Mouse (Mus musculus) forebrain, embryonic 13.5 days (tissue): ENCODE data around the gene Fry. TPM values are rescaled to one million over a fixed set of nuclear protein-coding genes. Genes with fewer than 3 reads are reported as not detected.

ENCODE experiments used
- ATAC-seq: fragments of 200-750 bp; cut with Nextera tagmentation; 2 replicates; pipeline ENCODE4 v1.8.0; 2017
- H3K27ac ChIP-seq: fragments of 300-500 bp; sonication (generic); 2 replicates; pipeline ENCODE4 v1.5.1; 2015; ENCODE audit warnings: inconsistent platforms, mild to moderate bottlenecking, moderate library complexity
- H3K27me3 ChIP-seq: fragments of 300-500 bp; sonication (generic); 2 replicates; pipeline ENCODE4 v1.6.1; 2015; ENCODE audit warnings: mild to moderate bottlenecking, inconsistent platforms
- H3K36me3 ChIP-seq: fragments of 300-500 bp; sonication (generic); 2 replicates; pipeline ENCODE4 v1.6.1; 2015; ENCODE audit warnings: mild to moderate bottlenecking, inconsistent platforms; ENCODE audit not compliant: poor library complexity, severe bottlenecking
- H3K4me1 ChIP-seq: fragments of 300-500 bp; sonication (generic); 2 replicates; pipeline ENCODE4 v1.6.1; 2015; ENCODE audit warnings: inconsistent platforms
- H3K4me2 ChIP-seq: fragments of 300-500 bp; sonication (generic); 2 replicates; pipeline ENCODE4 v1.6.1; 2015; ENCODE audit warnings: inconsistent platforms, mild to moderate bottlenecking, moderate library complexity
- H3K4me3 ChIP-seq: fragments of 300-500 bp; sonication (generic); 2 replicates; pipeline ENCODE4 v1.5.1; 2015; ENCODE audit warnings: mild to moderate bottlenecking, inconsistent platforms
- H3K9ac ChIP-seq: fragments of 300-500 bp; sonication (generic); 2 replicates; pipeline ENCODE4 v1.6.1; 2015; ENCODE audit warnings: mild to moderate bottlenecking, inconsistent platforms
- H3K9me3 ChIP-seq: fragments of 300-500 bp; sonication (generic); replicated peaks from 2 replicates; pipeline ENCODE4 v1.6.1; 2016; ENCODE audit warnings: inconsistent platforms
- WGBS: fragments of 180-500 bp; shearing (Covaris S2); methylation state at CpG from one replicate; pipeline ENCODE4 v1.1.7; 2015; 5-methylcytosine and 5-hydroxymethylcytosine counted together
- polyA plus RNA-seq: library from polyadenylated mRNA; unstranded; fragments of >200 nt; fragmentation: Nextera tagmentation; extraction: Ambion mirVana; gene quantifications from 2 replicates; pipeline ENCODE4 v1.2.1, GENCODE M21; 2015

Gene Fry
- 20.8 and 22.8 TPM in 2 replicates for polyA plus RNA-seq

GRCm38 (mm10) chr5:150118455-150119241 is at the start of gene Fry:
Gene Fry, plus strand, starts transcription at chr5:150118645.
- no peaks in the 10 kb centered on the region for H3K36me3 ChIP-seq
- peak within 1 kb of the TSS; percentile 60 for H3K4me3 ChIP-seq
- peaks cover 16% of the 10 kb centered on the region for H3K4me1 ChIP-seq
- peak within 1 kb of the TSS; percentile 78 for H3K4me2 ChIP-seq
- WGBS, result under 1% methylated on average over 57 of the region's 68 CpGs
- peak within 1 kb of the TSS; percentile 58 for H3K9ac ChIP-seq
- peak; percentile 99 for ATAC-seq
- peaks cover 3% of the 10 kb centered on the region; the same call in 1 of the 2 replicates for H3K27me3 ChIP-seq
- peak within 1 kb of the TSS; percentile 4; the same call in 1 of the 2 replicates for H3K27ac ChIP-seq
- no peaks in the 10 kb centered on the region for H3K9me3 ChIP-seq

GRCm38 (mm10) chr5:150070086-150070485 is 48.4 kb upstream of the Fry start:
- no peak overlapping the region for H3K27ac ChIP-seq
- 24% methylated on average over 10 of the region's 10 CpGs for WGBS
- no peaks in the 10 kb centered on the region for H3K4me1 ChIP-seq
- H3K9ac ChIP-seq, result no peak overlapping the region
- H3K36me3 ChIP-seq, result no peaks in the 10 kb centered on the region
- no peak overlapping the region for H3K4me3 ChIP-seq
- H3K27me3 ChIP-seq, result no peaks in the 10 kb centered on the region
- no peak for ATAC-seq
- H3K9me3 ChIP-seq, result no peaks in the 10 kb centered on the region
- H3K4me2 ChIP-seq, result no peak overlapping the region; the same call in 1 of the 2 replicates

- no peak for ATAC-seq
- H3K36me3 ChIP-seq, result no peaks in the 10 kb centered on the region
Observed at GRCm38 (mm10) chr5:150071738-150072137, 46.7 kb upstream of the Fry start.

GRCm38 (mm10) chr5:150079866-150080797 is 38.3 kb upstream of the Fry start:
- Histone ChIP-seq H3K27ac (no peak overlapping the region), H3K9ac (no peak overlapping the region), H3K4me2 (peak overlapping the region; percentile 40), H3K9me3 (no peaks in the 10 kb centered on the region), H3K4me1 (peaks cover 9% of the 10 kb centered on the region), H3K27me3 (no peaks in the 10 kb centered on the region), H3K36me3 (no peaks in the 10 kb centered on the region), H3K4me3 (no peak overlapping the region)
- 12% methylated on average over 12 of the region's 12 CpGs for WGBS
- peak; percentile 82; the same call in 1 of the 2 replicates for ATAC-seq

More at GRCm38 (mm10) chr5:150071738-150072137, 46.7 kb upstream of the Fry start:
- Histone ChIP-seq H3K4me2 (no peak overlapping the region), H3K9ac (no peak overlapping the region), H3K4me1 (no peaks in the 10 kb centered on the region), H3K4me3 (no peak overlapping the region), H3K27me3 (no peaks in the 10 kb centered on the region), H3K9me3 (no peaks in the 10 kb centered on the region), H3K27ac (no peak overlapping the region)

- no peaks in the 10 kb centered on the region for H3K27me3 ChIP-seq
Observed at GRCm38 (mm10) chr5:150082696-150083095, 35.7 kb upstream of the Fry start.

GRCm38 (mm10) chr5:150083190-150083589 is 35.3 kb upstream of the Fry start:
- no peaks in the 10 kb centered on the region for H3K36me3 ChIP-seq
- H3K4me3 ChIP-seq, result no peak overlapping the region
- 68% methylated on average over 5 of the region's 5 CpGs for WGBS
- peaks cover 9% of the 10 kb centered on the region for H3K4me1 ChIP-seq
- H3K4me2 ChIP-seq, result no peak overlapping the region
- H3K27me3 ChIP-seq, result no peaks in the 10 kb centered on the region
- no peak for ATAC-seq
- no peaks in the 10 kb centered on the region for H3K9me3 ChIP-seq
- no peak overlapping the region for H3K9ac ChIP-seq
- H3K27ac ChIP-seq, result no peak overlapping the region

More at GRCm38 (mm10) chr5:150082696-150083095, 35.7 kb upstream of the Fry start:
- Histone ChIP-seq H3K9me3 (no peaks in the 10 kb centered on the region), H3K4me1 (peaks cover 9% of the 10 kb centered on the region), H3K4me2 (no peak overlapping the region), H3K9ac (no peak overlapping the region), H3K4me3 (no peak overlapping the region), H3K36me3 (no peaks in the 10 kb centered on the region), H3K27ac (no peak overlapping the region)
- WGBS, result 92% methylated on average over 14 of the region's 14 CpGs
- ATAC-seq, result no peak

GRCm38 (mm10) chr5:150097620-150098019 is 20.8 kb upstream of the Fry start:
- 11% methylated on average over 6 of the region's 6 CpGs for WGBS
- no peaks in the 10 kb centered on the region for H3K36me3 ChIP-seq
- H3K4me3 ChIP-seq, result no peak overlapping the region
- no peaks in the 10 kb centered on the region for H3K4me1 ChIP-seq
- H3K4me2 ChIP-seq, result no peak overlapping the region
- no peaks in the 10 kb centered on the region for H3K27me3 ChIP-seq
- peak; percentile 78 for ATAC-seq
- H3K9me3 ChIP-seq, result no peaks in the 10 kb centered on the region
- H3K9ac ChIP-seq, result no peak overlapping the region
- H3K27ac ChIP-seq, result no peak overlapping the region

GRCm38 (mm10) chr5:150098754-150099153 is 19.7 kb upstream of the Fry start:
- Histone ChIP-seq H3K4me3 (no peak overlapping the region), H3K9me3 (no peaks in the 10 kb centered on the region), H3K9ac (no peak overlapping the region), H3K27ac (no peak overlapping the region), H3K27me3 (no peaks in the 10 kb centered on the region), H3K4me2 (no peak overlapping the region), H3K4me1 (no peaks in the 10 kb centered on the region), H3K36me3 (no peaks in the 10 kb centered on the region)
- WGBS, result 94% methylated on average over 12 of the region's 12 CpGs
- no peak for ATAC-seq

GRCm38 (mm10) chr5:150101789-150102188 is 16.7 kb upstream of the Fry start:
- ATAC-seq, result no peak
- Histone ChIP-seq H3K4me3 (no peak overlapping the region), H3K4me1 (no peaks in the 10 kb centered on the region), H3K27me3 (no peaks in the 10 kb centered on the region), H3K36me3 (no peaks in the 10 kb centered on the region), H3K9me3 (no peaks in the 10 kb centered on the region), H3K4me2 (no peak overlapping the region), H3K9ac (no peak overlapping the region), H3K27ac (no peak overlapping the region)
- WGBS, result 89% methylated on average over 11 of the region's 11 CpGs

- H3K27ac ChIP-seq, result no peak overlapping the region
- no peak for ATAC-seq
Observed at GRCm38 (mm10) chr5:150106358-150106757, 12.1 kb upstream of the Fry start.

GRCm38 (mm10) chr5:150111236-150111635 is 7.2 kb upstream of the Fry start:
- Histone ChIP-seq H3K9me3 (0 out of 2 replicates have a peak, but pooled peaks cover 4% of the 10 kb centered on the region), H3K27me3 (no peaks in the 10 kb centered on the region), H3K4me3 (no peak overlapping the region), H3K9ac (no peak overlapping the region), H3K36me3 (no peaks in the 10 kb centered on the region), H3K27ac (no peak overlapping the region), H3K4me1 (peaks cover 16% of the 10 kb centered on the region), H3K4me2 (no peak overlapping the region)
- ATAC-seq, result no peak
- WGBS, result 37% methylated on average over 8 of the region's 8 CpGs

More at GRCm38 (mm10) chr5:150106358-150106757, 12.1 kb upstream of the Fry start:
- no peaks in the 10 kb centered on the region for H3K27me3 ChIP-seq
- WGBS, result 95% methylated on average over 7 of the region's 7 CpGs
- no peaks in the 10 kb centered on the region for H3K36me3 ChIP-seq
- no peak overlapping the region for H3K4me3 ChIP-seq
- 0 out of 2 replicates have a peak, but pooled peaks cover 4% of the 10 kb centered on the region for H3K9me3 ChIP-seq
- no peak overlapping the region for H3K4me2 ChIP-seq
- H3K4me1 ChIP-seq, result no peaks in the 10 kb centered on the region
- no peak overlapping the region for H3K9ac ChIP-seq

- no peak overlapping the region for H3K27ac ChIP-seq
- H3K36me3 ChIP-seq, result no peaks in the 10 kb centered on the region
- WGBS, result 78% methylated on average over 7 of the region's 7 CpGs
- peaks cover 16% of the 10 kb centered on the region for H3K4me1 ChIP-seq
- 0 out of 2 replicates have a peak, but pooled peaks cover 4% of the 10 kb centered on the region for H3K9me3 ChIP-seq
- H3K4me2 ChIP-seq, result no peak overlapping the region
- no peaks in the 10 kb centered on the region for H3K27me3 ChIP-seq
- H3K9ac ChIP-seq, result no peak overlapping the region
- no peak for ATAC-seq
- H3K4me3 ChIP-seq, result no peak overlapping the region
Observed at GRCm38 (mm10) chr5:150114007-150114406, 4.4 kb upstream of the Fry start.
